Mouse (Mus musculus): ENCODE data around the gene Frmd4a. TPM values are rescaled to one million over a fixed set of nuclear protein-coding genes. Genes with fewer than 3 reads are reported as not detected.
A peak's percentile ranks its signal among the peaks of the same experiment; 100 is the strongest.

Frmd4a gene
- polyA plus RNA-seq, 1 experiment from 2014 or later, result 59.6 TPM

DNA sequence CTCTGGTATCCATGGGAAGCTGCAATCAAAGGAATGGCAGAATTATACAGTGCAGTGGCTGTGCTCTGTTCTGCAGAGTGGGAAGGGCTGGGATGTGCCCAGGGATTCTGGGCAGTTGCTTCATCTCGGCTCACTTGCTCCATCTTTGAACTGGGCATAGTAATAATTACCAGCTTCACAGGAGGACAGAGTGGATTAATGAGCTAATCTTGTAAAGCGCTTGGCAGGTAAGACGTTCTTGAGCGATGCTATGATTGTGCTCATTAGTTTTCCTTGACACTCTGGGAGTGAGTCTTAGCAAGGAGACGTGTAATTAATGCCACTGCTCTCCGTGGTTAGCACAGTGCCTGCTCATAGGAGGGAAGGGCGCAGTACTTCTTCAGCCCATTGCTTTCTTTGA is 54.3 kb downstream of the Frmd4a start:
- Histone ChIP-seq H3K27me3 (no peaks in the 10 kb centered on the region), H3K36me3 (no peaks in the 10 kb centered on the region), H3K4me2 (no peak overlapping the region), H3K9ac (no peak overlapping the region), H3K4me1 (replicated peaks) (peaks cover 14% of the 10 kb centered on the region), H3K9me3 (no peaks in the 10 kb centered on the region), H3K27ac (peak overlapping the region; percentile 58; the same call in 1 of the 2 replicates), H3K4me3 (no peak overlapping the region)
- peak; percentile 88 for ATAC-seq (ENCODE audit: low FRiP score)
- WGBS, result 45% methylated on average over 7 of the region's 7 CpGs

DNA sequence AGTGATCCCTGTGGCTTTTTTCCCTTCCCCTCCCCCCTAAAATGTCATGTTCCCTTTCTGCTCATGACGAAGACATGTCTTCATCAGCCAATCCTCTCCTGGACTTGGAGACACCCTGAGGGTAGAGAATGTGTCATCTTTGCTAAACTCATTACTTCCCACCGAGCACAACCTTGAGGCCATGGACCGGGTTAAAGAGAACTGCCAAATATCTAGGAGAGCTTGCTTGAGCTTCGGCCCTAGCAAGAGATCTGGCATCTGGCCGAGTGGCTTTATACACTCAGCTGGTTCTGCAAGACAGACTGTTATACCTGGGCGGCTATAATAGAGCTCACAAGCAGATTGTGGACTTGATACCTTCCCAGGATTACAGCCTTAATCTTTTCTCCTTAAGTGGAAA is 66.4 kb downstream of the Frmd4a start:
- H3K9ac ChIP-seq, result no peak overlapping the region

GRCm38 (mm10) chr2:4097601-4098000 is 80.1 kb downstream of the Frmd4a start:
- Histone ChIP-seq H3K9me3 (no peaks in the 10 kb centered on the region), H3K27ac (no peak overlapping the region), H3K4me3 (no peak overlapping the region), H3K27me3 (no peaks in the 10 kb centered on the region), H3K9ac (no peak overlapping the region), H3K4me1 (replicated peaks) (peaks cover 25% of the 10 kb centered on the region), H3K4me2 (no peak overlapping the region), H3K36me3 (no peaks in the 10 kb centered on the region)
- no peak for ATAC-seq (ENCODE audit: low FRiP score)
- 94% methylated on average over 1 of the region's 1 CpGs for WGBS

More for the DNA sequence above, 66.4 kb downstream of the Frmd4a start:
- Histone ChIP-seq H3K4me1 (replicated peaks) (0 out of 2 replicates have a peak, but pooled peaks cover 6% of the 10 kb centered on the region), H3K36me3 (no peaks in the 10 kb centered on the region), H3K27ac (no peak overlapping the region), H3K4me3 (no peak overlapping the region), H3K4me2 (no peak overlapping the region), H3K9me3 (no peaks in the 10 kb centered on the region), H3K27me3 (no peaks in the 10 kb centered on the region)
- ATAC-seq (ENCODE audit: low FRiP score), result no peak
- WGBS, result 70% methylated on average over 6 of the region's 6 CpGs

- 0 out of 2 replicates have a peak overlapping the region, but pooled peaks have one; percentile 17 for H3K4me2 ChIP-seq
- H3K4me3 ChIP-seq, result no peak overlapping the region
- no peak overlapping the region for H3K9ac ChIP-seq
These were observed 81.6 kb downstream of the Frmd4a start for GRCm38 (mm10) chr2:4098948-4099776.

DNA sequence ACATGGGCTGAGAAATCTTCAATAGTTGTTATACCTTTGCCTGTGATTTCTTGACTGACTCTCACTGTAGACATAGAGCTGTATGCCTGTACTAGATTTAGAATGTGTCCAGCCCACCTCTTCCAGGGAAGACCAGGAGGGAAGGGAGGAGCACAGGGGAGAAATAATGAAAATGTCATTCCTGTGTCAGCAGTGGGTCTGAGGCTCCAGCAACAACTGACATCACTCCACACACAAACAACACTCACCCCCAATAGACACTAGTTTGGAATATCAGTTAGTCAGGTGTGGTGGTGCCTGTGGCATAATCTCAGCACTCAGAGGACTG is 82.2 kb downstream of the Frmd4a start:
- peaks cover 25% of the 10 kb centered on the region for H3K4me1 ChIP-seq (replicated peaks)
- ATAC-seq (ENCODE audit: low FRiP score), result no peak; the same call in none of the 2 replicates
- no peaks in the 10 kb centered on the region for H3K9me3 ChIP-seq
- no peak overlapping the region for H3K9ac ChIP-seq
- H3K27me3 ChIP-seq, result no peaks in the 10 kb centered on the region
- H3K4me2 ChIP-seq, result no peak overlapping the region
- H3K36me3 ChIP-seq, result no peaks in the 10 kb centered on the region
- peak overlapping the region; percentile 78 for H3K27ac ChIP-seq
- H3K4me3 ChIP-seq, result no peak overlapping the region

More at GRCm38 (mm10) chr2:4098948-4099776, 81.6 kb downstream of the Frmd4a start:
- Histone ChIP-seq H3K27me3 (no peaks in the 10 kb centered on the region), H3K4me1 (replicated peaks) (peaks cover 25% of the 10 kb centered on the region), H3K36me3 (no peaks in the 10 kb centered on the region), H3K9me3 (no peaks in the 10 kb centered on the region), H3K27ac (peak overlapping the region; percentile 78)
- WGBS, result 36% methylated on average over 8 of the region's 8 CpGs
- ATAC-seq (ENCODE audit: low FRiP score), result peak; percentile 79

- WGBS, result 66% methylated on average over 2 of the region's 2 CpGs
- Histone ChIP-seq H3K27ac (no peak overlapping the region), H3K27me3 (no peaks in the 10 kb centered on the region), H3K4me3 (no peak overlapping the region), H3K9ac (no peak overlapping the region), H3K4me2 (no peak overlapping the region), H3K9me3 (no peaks in the 10 kb centered on the region), H3K4me1 (replicated peaks) (peaks cover 25% of the 10 kb centered on the region), H3K36me3 (no peaks in the 10 kb centered on the region)
- ATAC-seq (ENCODE audit: low FRiP score), result no peak
These were observed 83.9 kb downstream of the Frmd4a start for GRCm38 (mm10) chr2:4101370-4101769.

DNA sequence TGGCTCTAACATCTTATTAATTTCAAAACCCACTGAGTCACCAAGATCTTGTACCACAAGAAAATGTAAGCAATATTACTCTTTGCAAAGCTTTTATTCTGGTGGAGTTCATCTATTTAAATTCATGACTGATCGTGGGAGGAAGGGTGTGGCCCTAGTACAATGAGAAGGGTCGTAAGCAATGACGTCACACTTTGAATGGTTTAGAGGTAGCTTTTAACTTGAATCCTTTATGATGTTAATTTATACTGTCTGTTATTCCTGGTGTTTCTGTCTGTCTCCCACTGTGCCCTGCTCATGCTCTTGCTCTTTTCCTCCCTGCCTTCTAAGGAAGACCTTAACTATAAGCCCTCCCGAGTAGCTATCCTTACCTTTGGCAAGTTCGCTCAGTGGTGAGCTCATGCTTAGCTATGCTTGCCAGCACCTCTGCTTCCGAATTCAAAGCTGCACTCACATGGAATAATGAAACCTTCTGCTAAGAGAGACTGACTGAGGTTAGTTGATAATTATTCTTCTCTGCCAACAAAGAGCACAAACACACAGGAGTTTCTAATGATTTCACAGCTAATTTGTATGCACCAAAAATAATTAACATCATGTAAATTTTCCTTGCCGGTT is 95.9 kb downstream of the Frmd4a start:
- H3K4me3 ChIP-seq, result no peak overlapping the region
- H3K36me3 ChIP-seq, result no peaks in the 10 kb centered on the region
- 0 out of 2 replicates have a peak, but pooled peaks cover 4% of the 10 kb centered on the region for H3K4me1 ChIP-seq (replicated peaks)
- 60% methylated on average over 7 of the region's 7 CpGs for WGBS
- H3K27me3 ChIP-seq, result no peaks in the 10 kb centered on the region
- H3K27ac ChIP-seq, result no peak overlapping the region
- no peak overlapping the region for H3K4me2 ChIP-seq
- H3K9me3 ChIP-seq, result no peaks in the 10 kb centered on the region
- no peak for ATAC-seq (ENCODE audit: low FRiP score)
- no peak overlapping the region for H3K9ac ChIP-seq

DNA sequence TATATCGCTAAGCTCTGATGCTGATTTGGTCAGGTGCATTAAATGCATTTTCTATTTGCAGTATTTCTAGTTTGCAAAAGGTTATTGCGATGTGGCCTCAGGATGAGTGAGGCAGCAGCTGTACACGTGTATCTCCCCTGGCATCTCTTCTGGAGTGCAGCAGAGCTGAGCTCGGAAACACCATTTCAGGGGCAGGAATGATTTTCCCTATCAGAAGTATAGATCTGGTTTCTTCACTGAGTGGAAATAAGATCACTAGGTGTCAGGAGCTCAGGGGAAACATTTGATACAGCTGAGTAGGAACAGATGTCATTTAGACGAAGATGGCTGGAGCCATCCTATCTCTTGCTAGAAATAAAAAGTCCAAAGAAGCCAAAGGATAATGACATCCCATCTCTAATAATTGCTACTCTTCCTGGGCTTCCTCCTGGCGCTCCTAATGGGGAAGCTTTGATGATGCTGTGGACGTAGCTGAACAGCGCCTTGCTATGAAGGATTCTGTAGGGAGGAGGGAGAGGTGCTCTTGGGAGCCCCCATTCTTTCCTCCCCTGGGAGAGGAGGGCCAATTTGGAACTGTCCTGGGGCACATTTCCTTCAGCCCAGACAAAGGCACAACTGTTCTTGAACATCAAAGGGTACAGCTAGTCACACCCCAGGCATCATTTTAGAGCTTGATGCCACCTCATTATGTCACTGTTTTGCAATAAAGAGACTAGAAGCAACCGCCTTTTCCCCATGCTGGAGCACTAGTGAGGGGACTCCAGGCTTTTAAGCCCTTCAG is 102.4 kb downstream of the Frmd4a start:
- H3K4me2 ChIP-seq, result no peak overlapping the region
- ATAC-seq (ENCODE audit: low FRiP score), result peak; percentile 69; the same call in 1 of the 2 replicates
- H3K9me3 ChIP-seq, result no peaks in the 10 kb centered on the region
- WGBS, result 47% methylated on average over 9 of the region's 9 CpGs
- no peaks in the 10 kb centered on the region for H3K27me3 ChIP-seq
- no peak overlapping the region for H3K4me3 ChIP-seq
- peaks cover 12% of the 10 kb centered on the region for H3K4me1 ChIP-seq (replicated peaks)
- no peak overlapping the region for H3K9ac ChIP-seq
- H3K27ac ChIP-seq, result peak overlapping the region; percentile 60
- H3K36me3 ChIP-seq, result no peaks in the 10 kb centered on the region

GRCm38 (mm10) chr2:4131216-4131615 is 113.7 kb downstream of the Frmd4a start:
- Histone ChIP-seq H3K9me3 (no peaks in the 10 kb centered on the region), H3K27me3 (no peaks in the 10 kb centered on the region), H3K4me1 (replicated peaks) (0 out of 2 replicates have a peak, but pooled peaks cover 3% of the 10 kb centered on the region), H3K4me2 (no peak overlapping the region), H3K9ac (no peak overlapping the region), H3K4me3 (no peak overlapping the region), H3K36me3 (no peaks in the 10 kb centered on the region), H3K27ac (no peak overlapping the region)
- 84% methylated on average over 4 of the region's 4 CpGs for WGBS
- ATAC-seq (ENCODE audit: low FRiP score), result no peak

DNA sequence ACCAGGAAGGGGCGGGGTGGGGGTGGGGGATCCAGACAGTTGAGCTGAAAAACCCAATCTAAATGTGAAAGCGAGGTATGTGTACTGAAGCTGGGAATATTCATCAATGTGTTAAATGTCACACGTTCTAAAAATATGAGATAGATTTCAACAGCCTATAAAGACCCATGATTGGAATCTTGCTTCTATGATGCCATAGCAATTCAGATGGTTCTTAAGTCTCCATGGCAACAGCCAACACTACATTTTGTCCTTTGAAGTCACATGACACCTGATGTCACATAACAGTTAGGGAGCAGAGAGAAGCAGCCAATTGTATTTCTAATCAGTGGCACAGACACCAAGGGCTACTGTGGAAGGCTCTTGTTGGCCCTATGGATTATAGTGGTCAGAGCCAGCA is 120.0 kb downstream of the Frmd4a start:
- no peaks in the 10 kb centered on the region for H3K36me3 ChIP-seq
- no peak overlapping the region for H3K4me2 ChIP-seq
- H3K27ac ChIP-seq, result no peak overlapping the region
- no peak overlapping the region for H3K4me3 ChIP-seq
- H3K4me1 ChIP-seq (replicated peaks), result peaks cover 13% of the 10 kb centered on the region
- 73% methylated on average over 3 of the region's 3 CpGs for WGBS
- no peaks in the 10 kb centered on the region for H3K9me3 ChIP-seq
- no peak overlapping the region for H3K9ac ChIP-seq
- no peaks in the 10 kb centered on the region for H3K27me3 ChIP-seq
- no peak for ATAC-seq (ENCODE audit: low FRiP score)

GRCm38 (mm10) chr2:4142221-4142950 is 124.9 kb downstream of the Frmd4a start:
- no peak overlapping the region for H3K4me3 ChIP-seq
- H3K27me3 ChIP-seq, result no peaks in the 10 kb centered on the region
- WGBS, result 30% methylated on average over 4 of the region's 4 CpGs
- H3K27ac ChIP-seq, result no peak overlapping the region
- no peaks in the 10 kb centered on the region for H3K36me3 ChIP-seq
- H3K9me3 ChIP-seq, result no peaks in the 10 kb centered on the region
- H3K4me2 ChIP-seq, result no peak overlapping the region
- H3K9ac ChIP-seq, result no peak overlapping the region
- H3K4me1 ChIP-seq (replicated peaks), result peaks cover 11% of the 10 kb centered on the region
- ATAC-seq (ENCODE audit: low FRiP score), result no peak

GRCm38 (mm10) chr2:4144424-4144823 is 126.9 kb downstream of the Frmd4a start:
- Histone ChIP-seq H3K4me1 (replicated peaks) (peaks cover 16% of the 10 kb centered on the region), H3K9ac (no peak overlapping the region), H3K27ac (no peak overlapping the region), H3K36me3 (no peaks in the 10 kb centered on the region), H3K4me2 (no peak overlapping the region), H3K27me3 (no peaks in the 10 kb centered on the region), H3K4me3 (no peak overlapping the region), H3K9me3 (no peaks in the 10 kb centered on the region)
- no peak for ATAC-seq (ENCODE audit: low FRiP score)
- 86% methylated on average over 4 of the region's 4 CpGs for WGBS

Measured in hindbrain, embryonic 13.5 days (tissue).